Mouse (Mus musculus) urinary bladder, postnatal 25 days (tissue): Measurements from ENCODE around the gene Slc5a2.

Experiments used
- DNase-seq: peaks from one replicate; pipeline ENCODE4 v3.0.0; 2022; ENCODE audit warnings: low spot score

The Slc5a2 gene

DNA sequence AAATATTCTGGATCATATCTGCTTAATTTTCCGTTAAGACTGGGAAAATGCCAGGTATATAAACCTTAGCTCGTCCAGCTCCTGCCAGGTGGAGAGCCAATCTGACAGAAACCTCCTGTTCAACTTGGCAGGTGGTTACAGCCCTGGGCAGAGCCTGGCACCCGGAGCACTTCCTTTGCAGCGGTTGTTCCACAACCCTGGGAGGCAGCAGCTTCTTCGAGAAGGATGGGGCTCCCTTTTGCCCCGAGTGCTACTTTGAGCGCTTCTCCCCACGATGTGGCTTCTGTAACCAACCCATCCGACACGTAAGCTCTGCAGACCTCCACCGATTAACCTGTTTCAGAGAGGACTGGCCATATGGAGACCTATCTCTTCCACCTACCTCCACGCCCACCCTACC, 13.5 kb upstream of the Slc5a2 start:
- no peak for DNase-seq

GRCm38 (mm10) chr7:128252609-128253008, 12.8 kb upstream of the Slc5a2 start:
- no peak for DNase-seq

DNA sequence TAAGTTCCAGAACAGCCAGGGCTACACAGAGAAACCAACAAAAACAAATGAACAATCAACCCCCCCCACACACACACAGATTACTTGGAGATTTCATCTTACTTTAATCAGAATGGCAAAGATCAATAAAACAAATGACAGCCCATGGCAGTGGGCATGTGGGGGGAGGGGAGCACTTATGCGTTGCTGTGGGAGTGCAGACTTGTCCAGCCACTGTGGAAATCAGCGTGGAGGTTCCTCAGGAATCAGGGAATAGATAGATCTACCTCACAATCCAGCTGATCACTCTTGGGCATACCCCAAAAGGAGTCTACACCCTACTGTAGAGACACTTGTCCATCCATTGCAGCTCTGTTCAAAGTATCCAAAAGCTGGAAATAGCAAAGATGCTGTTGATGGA, 10.5 kb upstream of the Slc5a2 start:
- DNase-seq, result no peak

GRCm38 (mm10) chr7:128255757-128256156, 9.7 kb upstream of the Slc5a2 start:
- no peak for DNase-seq

DNA sequence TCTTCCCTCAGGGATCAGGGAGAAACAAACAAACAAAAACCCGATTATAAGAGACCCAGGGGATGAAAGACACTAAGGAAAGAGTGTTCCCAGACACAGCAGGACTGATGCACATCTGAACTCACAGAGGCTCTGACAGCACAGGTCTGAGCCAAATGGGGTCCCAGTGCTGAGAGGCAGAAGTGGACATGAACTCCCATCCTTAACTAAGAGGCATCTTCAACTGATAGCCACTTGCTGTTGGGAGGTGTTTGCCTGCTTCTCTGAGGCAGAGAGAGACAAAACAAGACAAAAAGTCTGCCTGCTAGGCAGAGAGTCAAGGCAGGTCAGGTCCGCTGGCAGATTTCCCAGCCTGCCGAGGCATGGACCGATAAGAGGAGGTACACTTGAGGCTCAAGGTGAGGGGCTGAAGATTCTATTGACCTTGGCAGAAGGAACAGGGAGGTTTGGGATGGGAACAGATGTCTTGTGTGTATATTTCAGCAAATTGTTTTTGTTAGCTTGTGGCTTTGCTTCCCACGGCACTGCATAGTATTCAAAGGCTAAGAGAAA, 8.6 kb upstream of the Slc5a2 start:
- no peak for DNase-seq

DNA sequence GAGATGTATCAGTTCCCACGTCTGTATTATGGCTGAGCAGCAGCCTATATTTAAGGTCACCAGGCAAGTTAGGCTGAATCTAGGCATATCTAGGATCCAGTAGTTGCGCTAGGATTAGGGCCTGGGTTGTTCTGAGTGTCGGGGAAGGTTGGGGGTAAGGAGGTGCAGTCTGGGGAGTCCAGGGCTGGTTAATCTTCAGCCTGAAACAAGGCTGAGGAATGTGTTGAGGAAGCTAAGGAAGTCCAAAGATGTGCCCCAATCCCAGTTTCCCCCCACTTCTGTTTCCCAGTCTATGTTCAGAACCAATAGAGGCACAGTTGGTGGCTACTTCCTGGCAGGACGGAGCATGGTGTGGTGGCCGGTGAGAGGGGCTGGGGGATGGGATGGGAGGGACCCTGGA, 599 bp downstream of the Slc5a2 start:
- DNase-seq, result no peak

DNA sequence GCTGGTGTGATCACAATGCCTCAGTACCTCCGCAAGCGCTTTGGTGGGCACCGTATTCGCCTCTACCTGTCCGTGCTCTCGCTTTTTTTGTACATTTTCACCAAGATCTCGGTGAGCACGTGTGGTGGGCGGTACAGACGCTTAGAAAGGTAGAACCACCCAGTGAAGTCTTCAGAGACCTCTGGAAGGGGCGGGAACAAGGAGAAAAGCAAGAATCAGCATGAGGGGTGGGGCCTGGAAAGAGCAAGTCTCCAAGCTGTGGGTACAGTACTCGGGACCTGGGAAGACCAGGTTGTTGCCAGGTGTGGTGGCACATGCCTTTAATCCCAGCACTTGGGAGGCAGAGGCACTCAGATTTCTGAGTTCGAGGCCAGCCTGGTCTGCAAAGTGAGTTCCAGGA, 1.9 kb downstream of the Slc5a2 start:
- DNase-seq, result no peak

DNA sequence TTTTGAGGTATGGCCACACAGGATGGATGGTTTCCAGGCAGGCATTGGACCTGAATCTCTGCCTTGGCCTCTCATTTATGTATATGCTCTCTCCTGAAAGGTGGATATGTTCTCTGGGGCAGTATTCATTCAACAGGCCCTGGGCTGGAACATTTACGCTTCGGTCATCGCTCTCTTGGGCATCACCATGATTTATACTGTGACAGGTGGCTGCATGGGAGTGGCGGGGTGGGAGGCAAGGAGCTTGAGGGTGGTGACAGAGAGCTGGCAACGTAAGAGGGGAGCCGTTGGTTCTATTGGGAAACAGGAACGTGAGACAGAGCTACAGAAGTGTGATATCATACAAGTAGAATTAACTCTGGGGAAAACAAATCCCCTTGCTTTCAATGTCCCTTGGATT, 2.4 kb downstream of the Slc5a2 start:
- no peak for DNase-seq

- no peak for DNase-seq
These were observed 5.0 kb downstream of the Slc5a2 start for GRCm38 (mm10) chr7:128270431-128270850.

GRCm38 (mm10) chr7:128271496-128271895, 6.0 kb downstream of the Slc5a2 start:
- no peak for DNase-seq

DNA sequence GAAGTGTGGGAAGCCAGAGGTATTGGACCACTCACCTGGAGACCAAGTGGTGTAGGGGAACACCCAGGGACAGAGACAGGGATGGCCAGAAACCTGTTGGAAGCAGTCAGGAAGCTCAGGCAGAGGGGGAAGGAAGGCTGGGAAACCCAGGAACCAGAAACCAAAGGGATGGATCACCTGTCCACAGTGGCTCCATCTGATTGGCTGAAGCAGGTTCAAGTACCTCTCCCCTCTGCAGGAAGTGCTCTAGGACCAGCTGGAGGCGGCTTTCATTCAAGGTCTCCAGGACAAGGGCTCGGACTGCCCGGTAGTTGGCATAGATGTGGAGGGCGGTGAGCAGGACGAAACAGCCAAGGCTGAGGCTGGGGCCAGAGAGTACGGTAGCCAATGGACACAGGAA, 10.6 kb downstream of the Slc5a2 start:
- no peak for DNase-seq

DNA sequence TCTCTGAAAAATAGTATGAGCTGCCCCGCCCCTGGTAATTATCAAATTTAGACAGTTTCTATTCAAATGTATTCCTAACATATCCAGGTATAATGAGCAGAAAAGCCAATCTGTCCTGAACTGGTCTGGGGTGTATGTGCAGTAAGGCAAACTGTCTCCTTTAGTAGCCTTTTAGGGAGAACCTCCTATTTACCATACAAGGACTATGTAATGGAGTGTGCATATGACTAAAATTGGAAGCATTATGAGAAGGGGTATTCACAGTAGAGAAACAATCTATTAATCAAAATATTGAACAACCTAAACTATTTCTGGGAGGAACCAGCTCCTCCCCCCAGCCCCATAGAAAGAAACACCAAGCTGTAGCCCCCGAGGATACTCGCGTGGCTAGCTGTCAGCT, 14.3 kb downstream of the Slc5a2 start:
- DNase-seq, result no peak

GRCm38 (mm10) chr7:128281765-128282164, 16.3 kb downstream of the Slc5a2 start:
- no peak for DNase-seq

DNA sequence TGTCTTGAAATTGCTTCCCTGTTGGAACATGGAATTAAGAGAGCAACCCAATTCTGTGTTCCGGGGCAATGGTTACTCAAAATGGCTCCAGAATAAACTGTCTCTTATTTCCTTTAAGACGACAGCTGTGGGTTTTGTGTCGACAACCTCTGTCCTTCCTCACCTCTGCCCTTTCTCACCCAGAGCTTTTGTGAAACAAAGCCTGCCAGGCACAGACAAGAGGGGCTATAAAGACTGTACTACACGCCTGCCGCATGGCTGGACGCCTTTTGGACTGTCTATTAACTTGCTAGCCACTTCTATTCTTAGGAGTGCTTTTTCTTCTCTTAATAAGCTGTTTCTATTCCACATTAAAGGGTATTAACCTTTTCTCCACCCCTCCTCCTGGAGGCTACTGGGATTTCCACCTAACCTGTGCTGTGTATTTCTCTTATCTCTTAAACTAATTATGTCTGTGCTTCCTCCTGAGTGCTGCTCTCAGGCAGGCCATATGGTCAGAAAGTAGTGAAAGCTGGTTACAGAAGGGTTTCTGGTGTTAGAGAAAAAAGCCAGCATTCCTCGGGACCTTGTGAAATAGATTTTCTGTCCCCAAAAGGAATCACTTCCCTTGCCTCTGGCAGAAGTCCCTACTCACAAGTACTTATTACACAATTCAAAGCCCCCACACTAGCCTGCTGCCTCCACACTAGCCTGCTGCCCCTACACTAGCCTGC, 17.2 kb downstream of the Slc5a2 start:
- DNase-seq, result no peak

DNA sequence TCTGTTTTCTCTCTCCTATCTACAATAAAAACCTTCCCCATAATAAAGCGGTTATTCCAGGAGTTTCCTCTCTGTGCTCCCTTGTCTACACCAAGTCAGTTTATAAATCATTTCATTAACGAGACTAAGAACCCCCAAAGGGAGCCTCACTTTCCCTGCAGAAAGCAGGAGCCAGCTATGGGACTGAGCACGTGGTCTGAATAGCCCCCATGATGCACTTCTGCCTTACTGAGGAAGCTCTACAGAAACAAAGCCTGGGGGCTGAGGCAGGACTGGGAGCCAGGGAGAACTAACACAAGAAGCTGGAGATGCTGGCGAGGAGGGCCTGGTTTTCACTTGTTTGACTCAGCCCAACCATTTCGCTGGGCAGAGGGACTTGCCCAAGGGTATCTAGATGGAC, 18.6 kb downstream of the Slc5a2 start:
- DNase-seq, result no peak

DNA sequence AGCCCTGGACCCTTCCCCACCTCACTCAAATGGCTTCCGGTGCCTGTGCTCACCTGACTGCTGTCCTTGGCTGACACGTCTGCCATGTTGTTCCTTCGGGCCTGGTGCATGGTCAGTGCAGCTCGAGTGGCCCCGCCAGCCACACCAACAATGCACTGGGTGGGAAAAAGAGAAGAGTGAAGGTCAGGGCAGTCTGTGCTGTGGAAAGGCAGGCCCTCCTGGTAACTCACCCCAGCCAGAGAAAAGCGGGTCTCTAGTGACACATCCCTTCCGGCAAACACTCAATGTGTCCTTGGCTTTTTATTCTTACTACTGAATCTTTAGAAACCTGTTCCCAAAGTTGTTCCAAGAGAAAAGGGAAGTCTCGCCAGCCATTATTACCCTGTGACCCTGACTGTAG, 19.6 kb downstream of the Slc5a2 start:
- no peak for DNase-seq

GRCm38 (mm10) chr7:128288923-128289544, 23.6 kb downstream of the Slc5a2 start:
- DNase-seq, result no peak

DNA sequence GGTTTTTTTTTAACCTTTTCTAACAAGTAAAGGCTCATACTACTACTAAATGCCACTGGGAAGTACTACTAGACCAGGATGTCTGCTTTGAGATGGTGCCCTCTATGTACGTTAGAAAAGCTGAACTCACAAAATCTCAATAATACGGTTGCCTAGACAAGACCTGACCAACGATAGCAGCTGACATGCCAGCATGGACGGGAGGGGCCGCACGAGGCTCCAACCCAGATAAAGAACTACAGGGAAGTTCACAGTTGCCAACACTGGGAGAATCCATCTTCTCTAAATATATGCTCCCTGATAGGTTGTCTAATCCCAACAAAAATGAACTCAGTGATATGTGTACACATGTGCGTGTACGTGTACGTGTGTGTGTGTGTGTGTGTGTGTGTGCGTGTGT, 29.3 kb downstream of the Slc5a2 start:
- DNase-seq, result no peak

DNA sequence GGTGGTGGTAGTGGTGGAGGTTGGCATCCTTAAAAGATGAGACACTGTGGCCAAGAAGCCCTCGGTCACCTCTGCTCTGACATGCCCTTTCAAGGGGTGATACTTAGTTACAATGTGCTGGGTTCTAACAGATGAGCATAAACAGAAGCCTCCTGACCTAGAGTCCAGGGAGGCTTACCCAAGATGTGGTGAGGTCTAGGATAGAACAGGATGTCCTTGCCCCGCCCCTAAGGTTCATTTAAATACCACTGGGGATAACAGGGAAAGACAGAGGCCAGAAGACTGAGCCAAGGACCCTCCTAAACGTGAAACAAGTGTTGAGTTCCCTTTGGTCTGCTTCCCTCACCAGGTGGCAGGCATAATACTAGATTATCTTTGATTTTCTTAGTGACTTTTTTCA, 31.1 kb downstream of the Slc5a2 start:
- DNase-seq, result no peak

GRCm38 (mm10) chr7:128297291-128297616, 31.8 kb downstream of the Slc5a2 start:
- DNase-seq, result no peak

- peak; percentile 69 for DNase-seq
These were observed 32.4 kb downstream of the Slc5a2 start, which contains the start of gene BC017158 for GRCm38 (mm10) chr7:128297617-128298480. BC017158 (minus strand) TSS chr7:128298170.

- no peak for DNase-seq
These were observed 33.3 kb downstream of the Slc5a2 start for GRCm38 (mm10) chr7:128298481-128299342.
